ENCODE assay signal across 23 mouse cellular contexts in the genomic region with DNA sequence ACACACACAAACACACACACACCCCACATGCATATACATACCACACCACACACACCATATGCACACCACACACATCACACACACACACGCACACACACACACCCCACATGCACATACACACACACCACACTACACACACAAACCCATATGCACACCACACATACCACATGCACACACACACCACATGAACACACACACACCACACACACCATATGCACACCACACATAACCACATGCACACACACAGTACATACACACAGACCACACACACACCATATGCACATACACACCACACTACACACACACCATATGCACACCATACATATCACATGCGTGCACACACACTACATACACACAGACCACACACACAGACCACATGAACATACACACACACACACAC. TPM values are rescaled to one million over a fixed set of nuclear protein-coding genes. Genes with fewer than 3 reads are reported as not detected.
A peak's percentile ranks its signal among the peaks of the same experiment; 100 is the strongest.
DNase-seq lines count a peak whose midpoint lies in the region; ATAC-seq and TF ChIP-seq lines count a peak whose summit lies in the region.
"Had no signal": no experiment of that assay in that cellular context is flagged by ENCODE, and none has a peak within 500 bp of the region (broad histone marks: within the 10 kb centered on the region; RNA-seq: fewer than 3 reads in every experiment).

No protein-coding gene starts in this region.

- WGBS in forebrain, embryonic 11.5 days: 98% methylated on average over 2 of the region's 2 CpGs
- 86% methylated on average over 2 of the region's 2 CpGs for WGBS in forebrain, embryonic 10.5 days
- 98% methylated on average over 2 of the region's 2 CpGs for WGBS in hindbrain, embryonic 15.5 days
- 98% methylated on average over 2 of the region's 2 CpGs for WGBS in hindbrain, embryonic 11.5 days
- WGBS in midbrain, embryonic 16.5 days: 93% methylated on average over 2 of the region's 2 CpGs
- WGBS in midbrain, postnatal 0 days: 85% methylated on average over 2 of the region's 2 CpGs

- H3K27me3 ChIP-seq in forebrain, embryonic 11.5 days (ENCODE audit: control insufficient read depth, insufficient read depth, low read length): no peaks in the 10 kb centered on the region
- H3K27me3 ChIP-seq in forebrain, embryonic 10.5 days (ENCODE audit: poor library complexity, severe bottlenecking): no peaks in the 10 kb centered on the region
- no peaks in the 10 kb centered on the region for H3K27me3 ChIP-seq in hindbrain, embryonic 15.5 days
- H3K27me3 ChIP-seq in hindbrain, embryonic 11.5 days (ENCODE audit: control insufficient read depth, insufficient read depth, low read length): no peaks in the 10 kb centered on the region
- H3K27me3 ChIP-seq in megakaryocyte, embryonic 14.5 days (replicated peaks): peaks cover 25% of the 10 kb centered on the region
- H3K27me3 ChIP-seq in midbrain, embryonic 16.5 days (ENCODE audit: control insufficient read depth, insufficient read depth, low read depth, low read length): no peaks in the 10 kb centered on the region
- H3K27me3 ChIP-seq in midbrain, postnatal 0 days (ENCODE audit: insufficient read depth, low read length): no peaks in the 10 kb centered on the region
- H3K27me3 ChIP-seq: Patski had no signal

- H3K36me3 ChIP-seq in forebrain, embryonic 11.5 days (ENCODE audit: control insufficient read depth, insufficient read depth, low read length): no peaks in the 10 kb centered on the region
- H3K36me3 ChIP-seq in forebrain, embryonic 10.5 days (replicated peaks): no peaks in the 10 kb centered on the region
- H3K36me3 ChIP-seq in hindbrain, embryonic 15.5 days: no peaks in the 10 kb centered on the region
- no peaks in the 10 kb centered on the region for H3K36me3 ChIP-seq in hindbrain, embryonic 11.5 days (ENCODE audit: control insufficient read depth, insufficient read depth, low read length)
- H3K36me3 ChIP-seq in megakaryocyte, embryonic 14.5 days (replicated peaks; ENCODE audit: low read length): no peaks in the 10 kb centered on the region
- no peaks in the 10 kb centered on the region for H3K36me3 ChIP-seq in midbrain, embryonic 16.5 days (ENCODE audit: control insufficient read depth, insufficient read depth, low read length)
- no peaks in the 10 kb centered on the region for H3K36me3 ChIP-seq in midbrain, postnatal 0 days (ENCODE audit: insufficient read depth, low read length)
- H3K36me3 ChIP-seq: forebrain, embryonic 12.5 days; heart, embryonic 15.5 days had no signal

- H3K4me2 ChIP-seq in forebrain, embryonic 11.5 days (ENCODE audit: low read depth, low read length, severe bottlenecking): no peak overlapping the region
- H3K4me2 ChIP-seq in hindbrain, embryonic 15.5 days: no peak overlapping the region
- H3K4me2 ChIP-seq in hindbrain, embryonic 11.5 days (replicated peaks; ENCODE audit: low read depth, low read length): no peak overlapping the region
- H3K4me2 ChIP-seq in midbrain, embryonic 16.5 days (ENCODE audit: low read length): no peak overlapping the region
- H3K4me2 ChIP-seq in midbrain, postnatal 0 days (ENCODE audit: low read depth, low read length, poor library complexity, severe bottlenecking): no peak overlapping the region
- H3K4me2 ChIP-seq: forebrain, embryonic 12.5 days; heart, embryonic 11.5 days; heart, embryonic 15.5 days; hindbrain, embryonic 14.5 days had no signal

- DNase-seq in forebrain, embryonic 11.5 days (ENCODE audit: low spot score): no peak
- no peak for DNase-seq in forebrain, embryonic 10.5 days (ENCODE audit: extremely low spot score, low spot score)
- DNase-seq in hindbrain, embryonic 11.5 days (ENCODE audit: low spot score): no peak
- DNase-seq in midbrain, postnatal 0 days (ENCODE audit: low spot score): no peak
- DNase-seq: adrenal gland, postnatal 10 days; adrenal gland, postnatal 36 days; cerebellum, adult 18-20 months; cerebellum, adult 9-10 months; cerebellum, postnatal 14 days; forebrain, postnatal 0 days; heart, postnatal 4 days had no signal

- H3K27ac ChIP-seq in forebrain, embryonic 11.5 days (ENCODE audit: low read depth, low read length): no peak overlapping the region
- no peak overlapping the region for H3K27ac ChIP-seq in forebrain, embryonic 10.5 days
- H3K27ac ChIP-seq in hindbrain, embryonic 15.5 days (replicated peaks): no peak overlapping the region
- no peak overlapping the region for H3K27ac ChIP-seq in hindbrain, embryonic 11.5 days (ENCODE audit: low read depth, low read length)
- H3K27ac ChIP-seq in midbrain, embryonic 16.5 days (ENCODE audit: low read length): no peak overlapping the region
- H3K27ac ChIP-seq in midbrain, postnatal 0 days (ENCODE audit: low read depth, low read length): no peak overlapping the region
- H3K27ac ChIP-seq: forebrain, embryonic 12.5 days; gastrocnemius, adult 2 months; heart, embryonic 15.5 days; hindbrain, embryonic 14.5 days had no signal

- H3K4me3 ChIP-seq in forebrain, embryonic 11.5 days (ENCODE audit: low read depth, low read length): no peak overlapping the region
- H3K4me3 ChIP-seq in forebrain, embryonic 10.5 days: no peak overlapping the region
- no peak overlapping the region for H3K4me3 ChIP-seq in hindbrain, embryonic 15.5 days
- no peak overlapping the region for H3K4me3 ChIP-seq in hindbrain, embryonic 11.5 days (ENCODE audit: low read depth, low read length)
- H3K4me3 ChIP-seq in megakaryocyte, embryonic 14.5 days (replicated peaks): peak overlapping the region; percentile 21
- no peak overlapping the region for H3K4me3 ChIP-seq in midbrain, embryonic 16.5 days (ENCODE audit: low read depth, low read length)
- no peak overlapping the region for H3K4me3 ChIP-seq in midbrain, postnatal 0 days (ENCODE audit: low read depth, low read length)
- H3K4me3 ChIP-seq: forebrain, embryonic 12.5 days; gastrocnemius, adult 2 months; heart, embryonic 15.5 days had no signal

- 0 out of 2 replicates have a peak, but pooled peaks have one; percentile 46 for ATAC-seq in forebrain, embryonic 11.5 days (replicated peaks; ENCODE audit: low FRiP score)
- ATAC-seq in hindbrain, embryonic 15.5 days (ENCODE audit: low FRiP score, low read depth): peak; percentile 60
- ATAC-seq in hindbrain, embryonic 11.5 days (ENCODE audit: low FRiP score): no peak; the same call in 1 of the 2 replicates
- ATAC-seq in megakaryocyte, adult 5-6 weeks (ENCODE audit: poor library complexity, severe bottlenecking): no peak
- ATAC-seq in midbrain, embryonic 16.5 days: 0 out of 2 replicates have a peak, but pooled peaks have one; percentile 17
- no peak for ATAC-seq in midbrain, postnatal 0 days (ENCODE audit: low FRiP score)
- ATAC-seq: forebrain, postnatal 0 days; inflammation-experienced regulatory T-cells, adult 6 months; intestine, embryonic 16.5 days; Patski had no signal

- H3K4me1 ChIP-seq in forebrain, embryonic 11.5 days (replicated peaks; ENCODE audit: control insufficient read depth, insufficient read depth, low read length): no peaks in the 10 kb centered on the region
- no peaks in the 10 kb centered on the region for H3K4me1 ChIP-seq in forebrain, embryonic 10.5 days
- H3K4me1 ChIP-seq in hindbrain, embryonic 15.5 days (replicated peaks): peaks cover 3% of the 10 kb centered on the region
- H3K4me1 ChIP-seq in hindbrain, embryonic 11.5 days (replicated peaks; ENCODE audit: control insufficient read depth, insufficient read depth, low read length): no peaks in the 10 kb centered on the region
- H3K4me1 ChIP-seq in megakaryocyte, embryonic 14.5 days: peaks cover 10% of the 10 kb centered on the region
- H3K4me1 ChIP-seq in midbrain, embryonic 16.5 days (ENCODE audit: control insufficient read depth, insufficient read depth, low read length): peaks cover 12% of the 10 kb centered on the region
- H3K4me1 ChIP-seq in midbrain, postnatal 0 days (ENCODE audit: insufficient read depth, low read length): peaks cover 12% of the 10 kb centered on the region; the same call in 1 of the 2 replicates
- H3K4me1 ChIP-seq: forebrain, embryonic 12.5 days; heart, embryonic 15.5 days had no signal

- no peak overlapping the region for H3K9ac ChIP-seq in forebrain, embryonic 11.5 days (ENCODE audit: low read length)
- H3K9ac ChIP-seq in hindbrain, embryonic 15.5 days: no peak overlapping the region
- no peak overlapping the region for H3K9ac ChIP-seq in hindbrain, embryonic 11.5 days (ENCODE audit: low read depth, low read length)
- H3K9ac ChIP-seq in midbrain, embryonic 16.5 days (ENCODE audit: low read depth, low read length): no peak overlapping the region
- no peak overlapping the region for H3K9ac ChIP-seq in midbrain, postnatal 0 days (replicated peaks; ENCODE audit: low read length, poor library complexity, severe bottlenecking)
- H3K9ac ChIP-seq: forebrain, embryonic 12.5 days; forebrain, postnatal 0 days; heart, embryonic 15.5 days; hindbrain, embryonic 14.5 days had no signal

- H3K9me3 ChIP-seq in forebrain, embryonic 11.5 days (ENCODE audit: control insufficient read depth, low read length): no peaks in the 10 kb centered on the region
- no peaks in the 10 kb centered on the region for H3K9me3 ChIP-seq in forebrain, embryonic 10.5 days
- no peaks in the 10 kb centered on the region for H3K9me3 ChIP-seq in hindbrain, embryonic 15.5 days
- H3K9me3 ChIP-seq in hindbrain, embryonic 11.5 days (ENCODE audit: control insufficient read depth, low read length): no peaks in the 10 kb centered on the region
- no peaks in the 10 kb centered on the region for H3K9me3 ChIP-seq in megakaryocyte, embryonic 14.5 days
- no peaks in the 10 kb centered on the region for H3K9me3 ChIP-seq in midbrain, embryonic 16.5 days (replicated peaks; ENCODE audit: control insufficient read depth, low read length, poor library complexity, severe bottlenecking)
- H3K9me3 ChIP-seq in midbrain, postnatal 0 days (ENCODE audit: low read length): no peaks in the 10 kb centered on the region
- H3K9me3 ChIP-seq: forebrain, embryonic 12.5 days; heart, embryonic 15.5 days had no signal

- no peak for TF ChIP-seq CTCF in midbrain, postnatal 0 days (IDR thresholded peaks at IDR 0.05)

RNA-seq across cellular contexts. Expression of a gene that starts 32.4 kb away (rescaled TPM):
- polyA plus RNA-seq in forebrain, embryonic 11.5 days (2014; fragmentation: Nextera tagmentation; extraction: Ambion mirVana): 85.6 and 88.1 TPM in 2 replicates
- 60.3 and 70.4 TPM in 2 replicates for polyA plus RNA-seq in forebrain, embryonic 10.5 days (2016; fragmentation: Nextera tagmentation; extraction: Ambion mirVana)
- 48.3 and 54.6 TPM in 2 replicates for polyA plus RNA-seq in hindbrain, embryonic 15.5 days (2015; fragmentation: Nextera tagmentation; extraction: Ambion mirVana)
- polyA plus RNA-seq in hindbrain, embryonic 11.5 days (2014; fragmentation: Nextera tagmentation; extraction: Ambion mirVana): 87.1 and 87.5 TPM in 2 replicates
- 29.5 and 64.0 TPM in 2 replicates for polyA plus RNA-seq in megakaryocyte, embryonic 14.5 days (2012; ENCODE audit: insufficient read depth, low replicate concordance)
- 7.8 and 14.8 TPM in 2 replicates for total RNA-seq in megakaryocyte, adult 5-6 weeks (2015)
- 6.0 and 8.6 TPM in 2 replicates for total RNA-seq in megakaryocyte, adult 5-6 weeks (2017)
- 57.5 and 59.1 TPM in 2 replicates for polyA plus RNA-seq in midbrain, embryonic 16.5 days (2015; fragmentation: Nextera tagmentation; extraction: Ambion mirVana)
- total RNA-seq in midbrain, postnatal 0 days (2014; rRNA removed): 25.9 and 28.7 TPM in 2 replicates
- 36.1 and 43.5 TPM in 2 replicates for polyA plus RNA-seq in midbrain, postnatal 0 days (2015; fragmentation: Nextera tagmentation; extraction: Ambion mirVana)

RNA-seq across cellular contexts. Expression of a gene that starts 36.6 kb away (rescaled TPM):
- not detected in 2 replicates for polyA plus RNA-seq in forebrain, embryonic 11.5 days (2014; fragmentation: Nextera tagmentation; extraction: Ambion mirVana)
- 0.06 and 0.17 TPM in 2 replicates for polyA plus RNA-seq in forebrain, embryonic 10.5 days (2016; fragmentation: Nextera tagmentation; extraction: Ambion mirVana)
- 0.26 and 0.34 TPM in 2 replicates for polyA plus RNA-seq in hindbrain, embryonic 15.5 days (2015; fragmentation: Nextera tagmentation; extraction: Ambion mirVana)
- polyA plus RNA-seq in hindbrain, embryonic 11.5 days (2014; fragmentation: Nextera tagmentation; extraction: Ambion mirVana): 0.14 and 0.23 TPM in 2 replicates
- polyA plus RNA-seq in megakaryocyte, embryonic 14.5 days (2012; ENCODE audit: insufficient read depth, low replicate concordance): not detected in 2 replicates
- total RNA-seq in megakaryocyte, adult 5-6 weeks (2015): not detected in 2 replicates
- total RNA-seq in megakaryocyte, adult 5-6 weeks (2017): 0.26 TPM in 1 of 2 replicates, not detected in the other
- polyA plus RNA-seq in midbrain, embryonic 16.5 days (2015; fragmentation: Nextera tagmentation; extraction: Ambion mirVana): 0.14 and 0.30 TPM in 2 replicates
- total RNA-seq in midbrain, postnatal 0 days (2014; rRNA removed): 0.24 and 0.38 TPM in 2 replicates
- polyA plus RNA-seq in midbrain, postnatal 0 days (2015; fragmentation: Nextera tagmentation; extraction: Ambion mirVana): 0.09 and 0.25 TPM in 2 replicates
- polyA plus RNA-seq: inflammation-experienced regulatory T-cells, adult 6 months had no signal

RNA-seq across cellular contexts. Expression of a gene that starts 48.7 kb away (rescaled TPM):
- polyA plus RNA-seq in forebrain, embryonic 11.5 days (2014; fragmentation: Nextera tagmentation; extraction: Ambion mirVana): 1.0 and 1.4 TPM in 2 replicates
- 0.69 and 0.79 TPM in 2 replicates for polyA plus RNA-seq in forebrain, embryonic 10.5 days (2016; fragmentation: Nextera tagmentation; extraction: Ambion mirVana)
- 1.4 and 1.7 TPM in 2 replicates for polyA plus RNA-seq in hindbrain, embryonic 15.5 days (2015; fragmentation: Nextera tagmentation; extraction: Ambion mirVana)
- 0.56 and 0.73 TPM in 2 replicates for polyA plus RNA-seq in hindbrain, embryonic 11.5 days (2014; fragmentation: Nextera tagmentation; extraction: Ambion mirVana)
- 0.27 and 1.5 TPM in 2 replicates for polyA plus RNA-seq in megakaryocyte, embryonic 14.5 days (2012; ENCODE audit: insufficient read depth, low replicate concordance)
- total RNA-seq in megakaryocyte, adult 5-6 weeks (2015): 1.0 and 1.4 TPM in 2 replicates
- 0.07 and 0.53 TPM in 2 replicates for total RNA-seq in megakaryocyte, adult 5-6 weeks (2017)
- 1.0 and 1.4 TPM in 2 replicates for polyA plus RNA-seq in midbrain, embryonic 16.5 days (2015; fragmentation: Nextera tagmentation; extraction: Ambion mirVana)
- 2.6 and 3.5 TPM in 2 replicates for total RNA-seq in midbrain, postnatal 0 days (2014; rRNA removed)
- 2.2 and 2.6 TPM in 2 replicates for polyA plus RNA-seq in midbrain, postnatal 0 days (2015; fragmentation: Nextera tagmentation; extraction: Ambion mirVana)

Comparison
In these comparisons a context has a peak if more than half of its experiments do, and no peak if none do; other contexts are left out.
1. ATAC-seq: peak in forebrain, embryonic 11.5 days (single experiment), hindbrain, embryonic 15.5 days (single experiment) and midbrain, embryonic 16.5 days (single experiment); none in hindbrain, embryonic 11.5 days (single experiment), megakaryocyte, adult 5-6 weeks (single experiment) and midbrain, postnatal 0 days (single experiment).